8 mouse cellular contexts compared by ENCODE assay signal in genomic region chr7:64156271-64156911, GRCm38 (mm10). TPM values are rescaled to one million over a fixed set of nuclear protein-coding genes. Genes with fewer than 3 reads are reported as not detected.
DNase-seq lines count a peak whose midpoint lies in the region; ATAC-seq and TF ChIP-seq lines count a peak whose summit lies in the region.
"Had no signal": no experiment of that assay in that cellular context is flagged by ENCODE, and none has a peak within 500 bp of the region (broad histone marks: within the 10 kb centered on the region; RNA-seq: fewer than 3 reads in every experiment).

No protein-coding gene starts in this region.

- no peak for TF ChIP-seq POLR2A in testis, adult 2 months (IDR thresholded peaks at IDR 0.05; ENCODE audit: control insufficient read depth, low read depth, low read length)
- TF ChIP-seq POLR2A in cortical plate, adult 2 months (IDR thresholded peaks at IDR 0.05; ENCODE audit: extremely low read depth, insufficient read depth, low read length): no peak
- TF ChIP-seq POLR2A in olfactory bulb, adult 2 months (IDR thresholded peaks at IDR 0.05; ENCODE audit: insufficient read depth, low read depth, low read length): no peak

- no peaks in the 10 kb centered on the region; the same call in 1 of the 2 replicates for H3K4me1 ChIP-seq in testis, adult 2 months (ENCODE audit: control insufficient read depth, insufficient read depth, low read length)
- peaks cover 15% of the 10 kb centered on the region for H3K4me1 ChIP-seq in cortical plate, adult 2 months (ENCODE audit: control insufficient read depth, insufficient read depth, low read length)
- H3K4me1 ChIP-seq in hindbrain, embryonic 13.5 days (replicated peaks): peaks cover 27% of the 10 kb centered on the region
- H3K4me1 ChIP-seq in olfactory bulb, adult 2 months (ENCODE audit: control insufficient read depth, insufficient read depth, low read length): peaks cover 44% of the 10 kb centered on the region

- TF ChIP-seq CTCF in testis, adult 2 months (IDR thresholded peaks at IDR 0.05; ENCODE audit: control insufficient read depth, insufficient read depth, insufficient replicate concordance, low read depth, low read length): no peak
- TF ChIP-seq CTCF in cortical plate, adult 2 months (IDR thresholded peaks at IDR 0.05; ENCODE audit: extremely low read depth, insufficient read depth, low read length): no peak
- no peak for TF ChIP-seq CTCF in olfactory bulb, adult 2 months (IDR thresholded peaks at IDR 0.05; ENCODE audit: insufficient read depth, low read depth, low read length)

- H3K4me3 ChIP-seq in testis, adult 2 months (ENCODE audit: control insufficient read depth, low read depth, low read length): no peak overlapping the region
- no peak overlapping the region for H3K4me3 ChIP-seq in cortical plate, adult 2 months (ENCODE audit: insufficient read depth, low read length)
- H3K4me3 ChIP-seq in hindbrain, embryonic 13.5 days: no peak overlapping the region
- no peak overlapping the region for H3K4me3 ChIP-seq in olfactory bulb, adult 2 months (ENCODE audit: insufficient read depth, low read depth, low read length)
- H3K4me3 ChIP-seq: neural tube, embryonic 12.5 days had no signal

- H3K4me2 ChIP-seq in hindbrain, embryonic 13.5 days: no peak overlapping the region

- peak; percentile 50 for ATAC-seq in hindbrain, embryonic 13.5 days (ENCODE audit: low FRiP score)

- no peak for DNase-seq in testis, postnatal 10 days (ENCODE audit: low spot score)
- DNase-seq in layer of hippocampus, adult 8-10 months (ENCODE audit: low spot score in 2 of 2): no peak
- no peak for DNase-seq in thymus, adult 18-20 months

- no peak overlapping the region for H3K9ac ChIP-seq in hindbrain, embryonic 13.5 days
- H3K9ac ChIP-seq: neural tube, embryonic 12.5 days had no signal

- no peaks in the 10 kb centered on the region for H3K27me3 ChIP-seq in testis, adult 2 months (ENCODE audit: control insufficient read depth, insufficient read depth, low read length)
- H3K27me3 ChIP-seq in hindbrain, embryonic 13.5 days: no peaks in the 10 kb centered on the region
- H3K27me3 ChIP-seq: neural tube, embryonic 12.5 days had no signal

- H3K27ac ChIP-seq in testis, adult 2 months (ENCODE audit: control insufficient read depth, insufficient read depth, low read depth, low read length): peak overlapping the region; percentile 68
- peak overlapping the region; percentile 76 for H3K27ac ChIP-seq in cortical plate, adult 2 months (ENCODE audit: insufficient read depth, low read length)
- H3K27ac ChIP-seq in hindbrain, embryonic 13.5 days: no peak overlapping the region
- 0 out of 2 replicates have a peak overlapping the region, but pooled peaks have one; percentile 35 for H3K27ac ChIP-seq in olfactory bulb, adult 2 months (ENCODE audit: insufficient read depth, low read depth, low read length)
- H3K27ac ChIP-seq: neural tube, embryonic 12.5 days had no signal

- WGBS in hindbrain, embryonic 13.5 days: 82% methylated on average over 5 of the region's 5 CpGs
- 41% methylated on average over 5 of the region's 5 CpGs for WGBS in olfactory bulb, adult 2 months

- no peaks in the 10 kb centered on the region for H3K36me3 ChIP-seq in testis, adult 2 months (ENCODE audit: control insufficient read depth, insufficient read depth, low read length)
- no peaks in the 10 kb centered on the region for H3K36me3 ChIP-seq in hindbrain, embryonic 13.5 days
- H3K36me3 ChIP-seq: neural tube, embryonic 12.5 days had no signal

- H3K9me3 ChIP-seq in hindbrain, embryonic 13.5 days: no peaks in the 10 kb centered on the region
- H3K9me3 ChIP-seq: neural tube, embryonic 12.5 days had no signal

RNA-seq across cellular contexts. Expression of gene Trpm1, which starts 2.8 kb away (rescaled TPM):
- 1.9 and 2.1 TPM in 2 replicates for polyA plus RNA-seq in testis, adult 2 months (2012; rRNA removed)
- polyA plus RNA-seq in cortical plate, adult 2 months (2012; rRNA removed): 0.15 TPM in 2 replicates
- polyA plus RNA-seq in hindbrain, embryonic 13.5 days (2015; fragmentation: Nextera tagmentation; extraction: Ambion mirVana): 0.26 and 0.66 TPM in 2 replicates
- not detected in 2 replicates for polyA plus RNA-seq in olfactory bulb, adult 2 months (2012; ENCODE audit: insufficient read depth, insufficient read length, low replicate concordance, missing spikeins)
- 1 to 10 TPM in 2 of 4 experiments, not detected in 2; 2.8 to 3.2 TPM for total RNA-seq in layer of hippocampus, adult 8-10 months (2022)
